Mouse (Mus musculus) gastrocnemius, postnatal 4 days (tissue): Measurements from ENCODE around the gene Cox10. TPM values are rescaled to one million over a fixed set of nuclear protein-coding genes. Genes with fewer than 3 reads are reported as not detected.

Experiments
- DNase-seq, 2 experiments: peaks; one replicate each; pipeline ENCODE4 v3.0.0; 2021 to 2022; ENCODE audit warnings: low spot score in 2 of 2, mixed read lengths in 2 of 2
- total RNA-seq, 2 experiments: library from RNA; stranded (reverse); gene quantifications; 2 replicates each; pipeline ENCODE4 v1.2.3; 2021

The Cox10 gene
- total RNA-seq, 2 experiments from 2014 or later: 23.6 to 27.5 TPM

GRCm38 (mm10) chr11:64051195-64051968 lies 27.9 kb downstream of the Cox10 start:
- DNase-seq: no peak

DNA sequence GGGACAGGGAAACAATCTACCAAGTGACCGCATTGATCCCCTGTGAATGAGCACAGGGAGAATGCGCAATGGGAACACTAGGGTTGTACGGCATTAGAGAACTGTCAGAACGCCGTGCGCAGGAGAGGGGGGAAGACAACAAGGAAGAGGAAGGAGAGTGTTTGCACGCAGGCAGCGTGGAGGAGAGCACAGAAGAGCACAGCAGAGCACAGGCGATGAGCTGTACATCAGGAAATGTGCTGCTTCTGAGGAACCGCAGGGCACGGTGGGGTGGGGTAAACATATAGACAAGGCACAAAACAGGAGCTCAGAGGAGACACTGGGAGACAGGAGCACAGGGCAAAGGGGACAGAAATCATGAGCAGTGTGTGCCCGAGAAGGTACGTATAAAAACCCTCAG lies 31.8 kb downstream of the Cox10 start:
- DNase-seq: no peak

DNA sequence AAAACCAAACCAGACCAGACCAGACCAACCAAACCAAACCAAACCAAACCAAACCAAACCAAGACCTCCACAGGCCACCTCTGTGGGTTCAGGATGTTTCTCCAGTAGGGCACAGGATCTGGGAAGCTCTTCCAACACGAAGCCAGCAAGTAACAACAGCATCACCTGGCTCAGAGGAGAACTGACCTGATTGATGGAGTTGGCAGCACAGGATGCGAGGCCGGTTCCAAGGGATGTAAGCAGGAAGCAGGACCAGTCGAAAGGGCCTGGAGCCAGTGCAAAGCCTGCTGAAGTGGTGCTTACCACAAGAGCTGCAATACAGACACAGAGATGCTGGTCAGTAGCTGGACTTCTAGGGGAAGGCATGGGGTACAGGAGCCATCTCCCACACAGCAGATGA lies 34.2 kb downstream of the Cox10 start:
- no peak for DNase-seq

- no peak for DNase-seq
Measured at GRCm38 (mm10) chr11:64044024-64044423, 35.2 kb downstream of the Cox10 start.

GRCm38 (mm10) chr11:64041281-64041680 lies 38.0 kb downstream of the Cox10 start:
- DNase-seq: no peak

- no peak for DNase-seq
Measured at GRCm38 (mm10) chr11:64039600-64039999, 39.7 kb downstream of the Cox10 start.

DNA sequence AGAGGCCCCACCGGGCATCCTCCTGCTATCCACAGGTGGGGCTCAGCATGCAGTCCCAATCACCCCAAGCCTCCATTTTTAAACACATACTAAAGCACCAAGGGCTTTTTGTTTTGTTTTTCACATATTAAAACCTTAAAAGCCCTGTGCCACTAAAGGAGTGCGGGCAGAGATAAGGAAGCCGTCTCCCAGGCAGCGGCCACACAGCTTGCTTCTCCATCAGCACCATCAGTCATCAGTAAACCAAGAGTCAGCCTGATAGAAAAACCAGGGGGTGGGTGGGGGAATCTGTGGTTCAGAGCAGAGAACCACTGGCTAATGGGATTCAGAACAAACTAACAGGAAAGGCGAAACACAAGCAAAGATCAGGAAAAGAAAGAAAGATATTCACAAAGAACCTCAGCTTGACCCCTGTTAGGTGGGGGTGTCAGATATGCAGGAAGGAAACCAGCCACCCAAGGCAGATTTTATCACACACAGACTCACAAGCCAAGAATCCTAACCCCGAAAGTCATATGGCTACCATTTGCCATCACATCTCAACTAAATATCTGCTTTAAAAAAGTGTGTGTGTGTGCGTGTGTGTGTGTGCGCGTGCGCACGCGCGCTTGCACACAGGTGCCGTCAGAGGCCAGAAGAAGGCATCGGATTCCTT lies 41.7 kb downstream of the Cox10 start:
- no peak for DNase-seq

DNA sequence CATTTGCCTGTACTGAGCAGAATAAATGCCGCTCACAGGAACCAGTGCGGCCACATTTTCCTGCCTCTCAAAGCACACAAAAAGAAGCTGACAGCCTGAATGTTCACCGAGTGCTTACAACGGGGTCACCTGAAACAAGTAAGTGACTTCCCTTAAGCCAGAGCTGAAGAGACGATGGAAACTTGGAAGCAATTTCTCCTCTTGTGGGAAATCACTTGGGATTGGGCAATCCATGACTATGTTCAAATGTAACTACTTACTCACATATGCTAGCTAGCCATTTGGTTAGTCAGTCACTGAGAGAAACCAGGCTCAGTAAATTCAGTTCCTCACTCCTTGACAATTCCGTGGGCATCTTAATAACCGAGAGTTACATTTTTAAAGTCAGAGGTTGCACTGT lies 43.0 kb downstream of the Cox10 start:
- no peak for DNase-seq

- DNase-seq: no peak
Measured at GRCm38 (mm10) chr11:64035709-64036108, 43.6 kb downstream of the Cox10 start.

GRCm38 (mm10) chr11:64034686-64035085 lies 44.6 kb downstream of the Cox10 start:
- no peak for DNase-seq

- no peak for DNase-seq
Measured at GRCm38 (mm10) chr11:64027423-64027822, 51.8 kb downstream of the Cox10 start.

DNA sequence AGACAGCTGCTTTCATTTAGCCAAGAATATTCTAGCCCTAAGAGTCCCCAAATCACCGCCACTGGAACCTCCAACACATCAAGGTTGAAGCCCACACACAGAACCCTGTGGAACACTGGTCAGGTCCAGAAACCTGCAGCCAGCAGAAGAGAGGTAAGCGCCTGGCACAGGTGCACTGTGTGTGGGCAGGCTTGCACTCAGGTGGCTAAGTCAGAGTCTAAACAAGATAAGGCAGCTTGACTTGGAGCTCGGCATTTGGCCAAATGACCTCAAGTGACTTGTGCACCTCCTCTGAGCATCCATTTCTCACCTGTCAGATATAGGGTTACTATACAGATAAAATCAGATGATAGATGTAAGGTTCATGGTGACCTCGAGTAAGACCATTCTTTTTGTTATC lies 53.4 kb downstream of the Cox10 start:
- no peak for DNase-seq

DNA sequence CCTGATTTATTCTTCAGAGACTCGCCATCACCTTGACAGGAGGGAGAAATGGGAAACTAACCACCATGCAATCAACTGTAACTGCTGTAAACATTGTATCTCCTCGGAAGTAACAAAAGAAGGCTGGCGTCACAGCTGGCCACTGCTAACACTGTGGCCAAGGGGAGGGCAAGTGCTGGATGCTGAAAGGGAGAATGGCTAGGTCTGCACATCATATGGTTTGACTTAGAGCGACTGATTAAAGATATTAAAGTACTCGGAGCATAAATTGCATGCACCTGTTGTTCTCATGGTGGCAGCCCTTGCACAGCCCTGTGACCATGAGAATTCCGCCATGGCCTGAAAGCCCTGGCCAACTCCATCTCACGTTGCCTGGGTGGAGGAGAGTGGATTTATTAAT lies 54.7 kb downstream of the Cox10 start:
- DNase-seq: no peak

DNA sequence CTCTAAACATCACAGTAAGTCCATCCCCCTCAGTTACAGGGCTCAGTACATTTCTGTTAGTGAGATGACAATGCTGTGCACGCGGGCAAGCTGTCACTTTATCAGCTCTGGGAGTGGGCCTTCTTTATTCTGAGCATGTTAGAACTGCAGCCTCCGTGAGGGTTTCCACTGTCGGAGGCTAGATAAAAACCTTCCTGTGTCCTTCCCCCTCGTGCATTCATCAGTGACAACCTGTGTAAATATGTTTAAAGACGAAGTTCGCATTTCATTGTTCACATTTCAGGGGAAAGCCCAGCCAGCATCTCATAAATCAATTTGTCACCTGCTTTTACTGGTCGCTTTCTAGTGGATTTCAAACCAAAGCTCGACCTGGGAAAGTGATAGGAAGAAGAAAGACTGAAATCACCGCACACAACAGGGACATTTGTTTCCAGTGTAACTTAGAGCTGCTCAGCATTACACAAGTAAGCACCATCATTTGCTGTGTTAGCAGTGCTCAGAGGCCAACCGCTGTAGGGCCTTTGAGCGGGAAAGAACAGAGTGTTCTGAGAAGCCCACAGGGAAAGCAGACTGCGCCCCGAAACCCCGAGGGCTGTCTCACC lies 55.8 kb downstream of the Cox10 start:
- no peak for DNase-seq

GRCm38 (mm10) chr11:64022403-64023047 lies 56.7 kb downstream of the Cox10 start:
- DNase-seq: no peak

- no peak for DNase-seq
Measured at GRCm38 (mm10) chr11:64019235-64019634, 60.0 kb downstream of the Cox10 start.

DNA sequence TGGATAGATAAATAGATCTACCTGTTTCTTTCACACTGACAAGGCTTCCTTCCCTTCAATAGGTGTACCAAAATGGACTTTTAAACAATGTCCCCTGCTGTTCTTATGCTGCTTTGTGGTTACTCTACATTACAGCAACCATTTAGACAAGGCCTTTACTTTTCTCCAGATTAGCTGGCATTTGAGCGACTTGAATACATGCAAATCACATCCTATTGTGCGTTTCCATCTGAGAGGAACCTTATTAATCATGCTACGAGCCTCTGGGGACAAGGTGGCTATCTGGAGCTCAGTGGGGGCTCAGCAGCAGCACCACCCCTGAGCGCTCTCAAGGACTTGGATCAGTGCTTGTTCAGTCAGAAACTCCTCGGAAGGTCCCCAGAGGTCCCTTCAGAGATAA lies 61.1 kb downstream of the Cox10 start:
- no peak for DNase-seq

GRCm38 (mm10) chr11:64015309-64015708 lies 64.0 kb downstream of the Cox10 start:
- DNase-seq: no peak

- DNase-seq: no peak
Measured at GRCm38 (mm10) chr11:64010724-64011496, 68.4 kb downstream of the Cox10 start.

- DNase-seq: no peak
Measured at GRCm38 (mm10) chr11:64004152-64004551, 75.1 kb downstream of the Cox10 start.

GRCm38 (mm10) chr11:64003484-64003883 lies 75.8 kb downstream of the Cox10 start:
- DNase-seq: no peak
